Mouse (Mus musculus): ENCODE data around the gene Cdk5rap3.

The Cdk5rap3 gene

GRCm38 (mm10) chr11:96916044-96916884, at the start of gene Cdk5rap3:
Gene Cdk5rap3, minus strand, starts transcription at chr11:96916496.
- DNase-seq: peak; percentile 99

- DNase-seq: peak; percentile 92 to 96
Observed at GRCm38 (mm10) chr11:96963580-96963979, 47.3 kb upstream of the Cdk5rap3 start.

- DNase-seq: no peak
Observed at GRCm38 (mm10) chr11:96957061-96957805, 40.9 kb upstream of the Cdk5rap3 start.

GRCm38 (mm10) chr11:96956009-96956724, 39.9 kb upstream of the Cdk5rap3 start:
- peak in 1 of 2 experiments; percentile 63 for DNase-seq

- DNase-seq: no peak
Observed at GRCm38 (mm10) chr11:96955094-96955493, 38.8 kb upstream of the Cdk5rap3 start.

- DNase-seq: no peak
Observed at GRCm38 (mm10) chr11:96952896-96953295, 36.6 kb upstream of the Cdk5rap3 start.

- no peak for DNase-seq
Observed at GRCm38 (mm10) chr11:96952426-96952825, 36.1 kb upstream of the Cdk5rap3 start.

- DNase-seq: no peak
Observed at GRCm38 (mm10) chr11:96950767-96951166, 34.5 kb upstream of the Cdk5rap3 start.

- no peak for DNase-seq
Observed at GRCm38 (mm10) chr11:96947849-96948248, 31.6 kb upstream of the Cdk5rap3 start.

- no peak for DNase-seq
Observed at GRCm38 (mm10) chr11:96946498-96946897, 30.2 kb upstream of the Cdk5rap3 start.

- DNase-seq: no peak
Observed at GRCm38 (mm10) chr11:96944844-96945580, 28.7 kb upstream of the Cdk5rap3 start.

GRCm38 (mm10) chr11:96943746-96944304, 27.5 kb upstream of the Cdk5rap3 start, which contains the start of gene Pnpo:
Gene Pnpo, minus strand, starts transcription at chr11:96943986.
- peak; percentile 90 to 93 for DNase-seq

- no peak for DNase-seq
Observed at GRCm38 (mm10) chr11:96941989-96942590, 25.8 kb upstream of the Cdk5rap3 start.

GRCm38 (mm10) chr11:96940578-96941465, 24.5 kb upstream of the Cdk5rap3 start:
- no peak for DNase-seq

GRCm38 (mm10) chr11:96938426-96938800, 22.1 kb upstream of the Cdk5rap3 start:
- DNase-seq: no peak

- DNase-seq: peak; percentile 32 to 55
Observed at GRCm38 (mm10) chr11:96937549-96938425, 21.5 kb upstream of the Cdk5rap3 start.

GRCm38 (mm10) chr11:96935872-96936650, 19.8 kb upstream of the Cdk5rap3 start:
- DNase-seq: no peak

- no peak for DNase-seq
Observed at GRCm38 (mm10) chr11:96934921-96935356, 18.6 kb upstream of the Cdk5rap3 start.
